Mouse (Mus musculus) heart, postnatal 14 days (tissue): ENCODE data around the gene Myo1c. TPM values are rescaled to one million over a fixed set of nuclear protein-coding genes. Genes with fewer than 3 reads are reported as not detected.

Experiments
- DNase-seq, 2 experiments: peaks; one replicate each; pipeline ENCODE4 v3.0.0; 2021 to 2022
- intact Hi-C: fragments of 180-260 bp; cut with DNase I; formaldehyde crosslinking; loops from one replicate; pipeline ENCODE4 v1.15.1; 2025
- total RNA-seq, 2 experiments: library from RNA; stranded (reverse); gene quantifications; 2 replicates each; pipeline ENCODE4 v1.2.3; 2021

The Myo1c gene
- total RNA-seq, 2 experiments from 2014 or later: 136 to 143 TPM

DNA sequence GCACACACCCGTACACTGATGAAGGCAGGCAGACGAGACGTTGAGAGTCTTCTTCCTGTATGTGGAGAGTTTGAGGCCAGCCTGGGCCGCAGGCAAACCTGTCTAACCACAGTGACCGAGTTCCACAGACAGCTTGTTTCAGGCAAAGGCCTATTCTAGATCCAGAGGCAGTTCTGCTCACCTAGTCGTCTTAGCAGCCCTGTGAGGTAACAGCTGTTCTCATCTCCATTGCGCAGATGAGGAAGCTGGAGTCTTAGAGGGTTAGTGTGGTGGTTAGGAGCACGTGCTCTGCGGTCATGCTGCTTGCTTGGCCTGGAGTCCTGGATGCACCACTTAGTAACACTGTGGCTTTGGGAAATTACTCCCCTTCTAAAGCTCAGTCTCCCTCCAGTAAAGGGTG, 5.6 kb upstream of the Myo1c start:
- DNase-seq: no peak
- intact Hi-C loops: no loop called here

DNA sequence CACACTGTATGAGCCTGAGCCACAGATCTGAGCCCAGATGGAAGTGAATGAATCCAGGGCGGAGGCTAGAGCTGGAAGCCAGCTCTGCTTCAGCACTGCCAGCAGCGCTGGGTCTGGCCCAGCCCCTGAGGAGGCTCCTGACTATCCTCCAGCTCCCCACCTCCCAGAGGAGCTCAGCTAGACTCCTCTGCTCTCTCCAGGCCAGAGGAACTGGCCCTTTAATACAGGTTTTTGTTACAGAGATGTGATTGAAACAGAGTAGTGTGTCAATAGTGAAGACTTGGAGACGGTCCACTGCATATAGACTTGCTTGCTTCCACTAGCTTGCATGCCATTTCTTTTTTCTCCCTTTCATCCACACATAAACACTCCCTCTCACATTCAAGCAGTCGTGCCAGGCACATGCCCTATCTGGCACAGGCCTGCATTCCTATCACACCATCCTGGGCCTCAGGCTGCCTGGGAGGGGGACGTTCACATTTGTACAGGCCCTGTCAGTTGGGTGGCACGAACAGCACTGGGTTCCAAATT, 2.6 kb upstream of the Myo1c start:
- intact Hi-C loops: loop anchor here (2.0 kb wide), 1 partner anchor 15 kb away; no protein-coding TSS in a partner anchor
- DNase-seq: peak; percentile 64 to 75

DNA sequence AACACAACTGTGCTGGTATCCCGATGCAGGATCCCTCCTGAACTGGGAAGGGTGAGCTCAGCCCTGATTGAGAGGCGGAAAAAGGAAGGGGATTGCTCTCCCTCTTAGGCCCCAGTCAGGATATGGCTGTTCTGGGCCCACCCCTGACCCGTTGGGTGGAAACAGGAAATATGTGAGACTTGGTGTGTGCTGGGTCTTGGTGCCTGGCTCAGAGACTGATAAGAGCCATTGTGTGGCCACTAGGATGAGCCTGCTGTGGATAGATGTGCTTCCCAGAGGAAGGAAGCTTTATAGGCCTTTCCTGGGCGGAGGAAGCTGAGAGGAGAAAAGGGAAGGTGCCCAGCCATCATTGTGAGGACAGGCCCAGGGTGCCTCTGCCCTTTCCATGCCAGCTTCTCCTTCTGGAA, 1.1 kb upstream of the Myo1c start:
- intact Hi-C loops: loop anchor here (2.0 kb wide), 1 partner anchor 16 kb away; no protein-coding TSS in a partner anchor
- peak; percentile 44 to 55 for DNase-seq

GRCm38 (mm10) chr11:75650958-75651425, 688 bp downstream of the Myo1c start:
- no peak for DNase-seq
- intact Hi-C loops: no loop called here

DNA sequence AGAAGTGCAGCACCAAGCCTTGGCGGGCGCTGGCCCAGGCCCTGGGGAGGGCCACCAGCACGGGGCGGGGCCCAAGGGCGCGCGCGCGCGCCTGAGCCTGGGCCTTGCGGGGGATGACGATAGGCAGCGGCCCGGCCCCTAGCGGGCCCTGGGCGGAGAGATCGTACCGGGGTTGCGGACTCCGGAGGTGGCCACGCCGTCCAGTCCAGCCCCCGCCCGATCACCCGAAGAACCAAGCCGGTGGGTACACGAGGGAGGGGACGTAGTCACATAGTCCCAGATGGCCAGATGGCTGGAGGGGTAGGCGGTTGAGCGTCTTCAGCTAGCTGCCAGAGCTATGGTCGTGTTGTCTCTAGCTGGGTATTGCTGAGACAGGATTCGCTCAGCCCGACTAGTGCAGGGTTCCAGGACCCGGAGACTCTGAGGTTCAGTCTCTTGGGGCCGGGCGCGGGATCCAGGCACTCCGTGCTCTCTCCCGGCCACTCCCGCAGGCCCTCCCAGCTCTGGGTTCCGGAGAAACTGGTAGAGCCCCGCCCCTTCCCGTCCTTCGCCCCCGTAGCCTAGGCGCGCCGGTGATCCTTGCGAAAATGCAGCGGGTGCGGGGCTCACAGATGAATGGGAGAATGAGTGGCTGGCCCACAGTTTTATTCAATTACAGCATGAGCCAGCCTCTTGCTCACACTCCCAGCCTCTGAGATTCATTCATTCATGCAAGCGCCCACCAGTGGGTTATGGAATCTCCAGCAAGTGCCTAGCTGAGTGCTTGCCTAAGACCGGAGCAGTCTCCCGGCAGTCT, 1.3 kb downstream of the Myo1c start:
- DNase-seq: peak; percentile 89 to 91
- intact Hi-C loops: no loop called here

- no peak for DNase-seq
- intact Hi-C loops: no loop called here
Measured at GRCm38 (mm10) chr11:75652222-75652941, 2.1 kb downstream of the Myo1c start.

DNA sequence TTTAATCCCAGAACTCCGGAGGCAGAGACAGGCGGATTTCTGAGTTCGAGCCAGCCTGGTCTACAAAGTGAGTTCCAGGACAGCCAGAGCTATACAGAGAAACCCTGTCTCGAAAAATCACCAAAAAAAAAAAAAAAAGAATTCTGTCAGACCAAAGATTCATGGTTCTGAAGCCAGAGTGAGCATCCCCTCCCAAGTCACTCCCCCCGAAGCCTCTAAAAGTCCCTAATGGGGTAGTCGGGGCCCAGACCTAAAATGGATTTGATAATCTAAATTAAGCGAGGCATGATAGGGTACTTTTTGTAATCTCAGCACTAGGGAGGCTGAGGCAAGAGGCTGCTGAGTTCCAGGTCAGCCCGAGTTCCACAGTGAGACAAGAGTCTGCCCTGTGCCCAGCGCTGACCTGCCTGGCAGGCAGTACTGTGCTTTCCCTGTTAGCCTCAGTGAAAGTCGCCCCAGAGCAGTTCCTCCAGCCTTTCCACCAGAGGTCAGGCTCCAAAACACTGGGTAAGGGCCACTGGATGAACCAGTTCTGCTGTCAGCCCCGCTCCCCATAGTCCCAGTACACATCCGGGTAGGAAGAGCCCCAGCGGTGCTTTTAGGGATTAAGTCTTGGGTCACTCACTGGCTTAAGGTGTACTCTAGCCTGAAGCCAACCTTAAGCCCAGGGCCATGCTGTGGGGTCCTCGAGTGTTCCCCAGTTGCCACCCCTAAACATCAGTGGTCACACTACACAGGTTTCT, 2.8 kb downstream of the Myo1c start:
- DNase-seq: peak in 1 of 2 experiments; percentile 42
- intact Hi-C loops: no loop called here

DNA sequence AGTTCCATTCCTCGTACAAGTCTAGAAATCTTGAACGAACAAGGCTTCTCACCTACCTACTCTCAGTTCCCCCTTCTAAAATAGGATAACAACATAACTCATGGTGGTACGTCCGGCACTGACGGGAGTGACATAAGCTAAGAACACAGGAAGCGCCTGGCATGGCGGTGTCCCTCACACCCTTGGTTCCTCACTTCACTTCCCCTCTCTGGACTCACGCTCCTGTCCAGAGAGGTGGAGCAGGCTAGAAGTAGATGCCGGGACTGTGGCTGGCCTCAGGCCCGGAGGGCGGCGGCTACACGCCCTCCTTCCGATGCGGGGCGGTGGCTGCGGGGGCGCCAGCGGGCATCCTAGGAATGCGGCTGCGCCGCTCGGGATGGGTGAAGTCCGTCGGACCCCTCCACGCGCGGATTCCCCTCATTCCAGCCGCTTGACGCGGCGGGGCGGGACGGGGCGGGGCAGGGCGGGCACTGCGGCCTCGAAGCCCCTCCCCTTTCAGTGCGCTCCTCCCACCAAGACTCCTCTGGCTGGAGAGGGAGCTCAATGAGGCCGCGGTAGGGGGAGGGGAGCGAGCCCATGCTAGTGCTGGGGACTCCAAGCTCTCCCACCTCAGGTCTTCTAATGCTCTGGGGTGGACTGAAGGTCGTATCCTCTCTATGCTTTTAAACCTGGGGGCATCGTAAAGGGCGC, 3.6 kb downstream of the Myo1c start:
- intact Hi-C loops: no loop called here
- DNase-seq: peak; percentile 84 to 87

- no peak for DNase-seq
Measured at GRCm38 (mm10) chr11:75654471-75655390, 4.4 kb downstream of the Myo1c start.

GRCm38 (mm10) chr11:75655621-75656545, 5.6 kb downstream of the Myo1c start:
- intact Hi-C loops: loop anchor here (2.0 kb wide), 1 partner anchor 23 kb away; the partner anchor contains the start of gene Crk
- peak; percentile 83 to 84 for DNase-seq

More at GRCm38 (mm10) chr11:75654471-75655390, 4.4 kb downstream of the Myo1c start:
- intact Hi-C loops: no loop called here

DNA sequence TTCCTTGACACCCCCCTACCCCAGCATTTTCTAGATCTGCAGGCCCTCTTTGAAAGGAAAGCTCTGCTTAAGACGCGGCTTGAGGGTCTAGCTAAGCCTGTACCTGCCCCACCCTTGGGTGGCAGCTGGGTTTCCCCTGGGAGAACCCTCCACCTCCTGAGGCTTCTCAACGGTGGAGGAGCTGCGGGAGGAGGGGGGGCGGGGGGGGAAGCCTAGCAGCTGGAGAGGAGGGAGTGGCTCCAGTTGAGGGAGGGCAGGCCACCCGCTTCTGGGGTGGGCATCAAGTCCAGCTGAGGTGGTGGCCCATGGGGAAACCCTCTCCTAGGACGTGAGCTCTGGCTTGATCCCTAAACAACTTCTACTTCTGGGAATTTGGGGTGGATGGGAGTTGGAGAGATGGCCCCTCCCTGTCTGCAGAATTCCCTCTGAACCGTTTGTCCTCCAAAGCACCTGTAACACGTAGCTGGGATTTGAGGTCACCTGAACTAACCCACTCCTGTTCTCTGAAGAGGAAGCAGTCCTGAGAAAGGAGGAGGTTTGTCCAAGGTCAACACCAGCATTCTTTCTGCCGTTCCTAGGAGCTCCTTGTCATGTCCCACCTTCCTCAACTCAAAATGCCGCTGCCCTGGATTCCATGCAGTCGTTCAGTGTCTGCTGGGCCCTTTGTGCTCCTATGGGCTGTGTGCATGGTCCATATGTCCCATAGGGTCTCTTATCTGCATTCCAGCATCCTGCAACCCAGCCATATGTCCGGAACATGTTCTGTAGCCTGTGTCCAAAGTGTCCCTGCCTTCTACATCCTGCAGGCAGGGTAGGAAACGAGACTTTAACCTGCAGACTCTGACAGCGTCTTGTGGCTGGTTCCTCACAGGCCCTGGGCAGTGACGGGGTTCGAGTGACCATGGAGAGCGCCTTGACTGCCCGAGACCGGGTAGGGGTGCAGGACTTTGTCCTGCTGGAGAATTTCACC, 6.6 kb downstream of the Myo1c start:
- DNase-seq: no peak
- intact Hi-C loops: loop anchor here (2.0 kb wide), 1 partner anchor 22 kb away; the partner anchor contains the start of gene Crk

DNA sequence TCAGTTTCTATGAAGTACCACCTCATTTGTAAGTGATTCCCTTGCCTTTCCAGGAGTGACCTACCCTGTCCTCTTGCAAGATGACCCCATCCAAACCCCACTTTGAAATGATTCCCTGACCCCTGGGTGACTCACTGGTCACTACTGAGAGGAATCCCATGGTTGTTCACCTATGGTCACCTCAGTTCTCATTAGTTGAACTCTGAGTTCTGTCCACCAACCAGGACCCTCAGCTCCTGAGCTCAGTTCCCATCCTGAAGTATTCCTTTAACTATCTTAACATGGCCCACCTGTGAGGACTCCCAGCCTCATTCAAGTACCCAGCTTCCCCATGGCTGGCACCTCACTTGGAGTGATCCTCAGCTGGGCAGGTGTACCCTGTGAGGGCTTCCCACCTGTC, 7.5 kb downstream of the Myo1c start:
- no peak for DNase-seq
- intact Hi-C loops: loop anchor here (2.0 kb wide), 1 partner anchor 21 kb away; the partner anchor contains the start of gene Crk

GRCm38 (mm10) chr11:75658311-75658710, 8.0 kb downstream of the Myo1c start:
- DNase-seq: no peak
- intact Hi-C loops: no loop called here

- intact Hi-C loops: no loop called here
- DNase-seq: no peak
Measured at GRCm38 (mm10) chr11:75658996-75659750, 8.9 kb downstream of the Myo1c start.

GRCm38 (mm10) chr11:75660081-75660590, 9.8 kb downstream of the Myo1c start:
- intact Hi-C loops: no loop called here
- no peak for DNase-seq
